Mouse (Mus musculus) heart, postnatal 36 days (tissue): ENCODE measurements around the gene Ccdc62. TPM values are rescaled to one million over a fixed set of nuclear protein-coding genes. Genes with fewer than 3 reads are reported as not detected.
A peak's percentile ranks its signal among the peaks of the same experiment; 100 is the strongest.

Source experiments
- DNase-seq, 2 experiments: peaks; one replicate each; pipeline ENCODE4 v3.0.0; 2021 to 2022
- intact Hi-C: fragments of 180-260 bp; cut with DNase I; formaldehyde crosslinking; loops from one replicate; pipeline ENCODE4 v1.15.1; 2025
- total RNA-seq, 2 experiments: library from RNA; stranded (reverse); gene quantifications; 2 replicates each; pipeline ENCODE4 v1.2.3; 2021

The Ccdc62 gene
- total RNA-seq = 1 to 10 TPM; 2.6 to 3.7 TPM

- intact Hi-C loops = no loop called here
- DNase-seq = peak; percentile 92 to 93
These were observed at the start of gene Ccdc62 for GRCm38 (mm10) chr5:123930508-123930989. Ccdc62 (plus strand) TSS chr5:123930679.

- intact Hi-C loops = no loop called here
- no peak for DNase-seq
These were observed 49.7 kb upstream of the Ccdc62 start for GRCm38 (mm10) chr5:123880778-123881177.

- intact Hi-C loops = no loop called here
- no peak for DNase-seq
These were observed 46.6 kb upstream of the Ccdc62 start for GRCm38 (mm10) chr5:123883891-123884290.

GRCm38 (mm10) chr5:123884332-123884731 is 46.1 kb upstream of the Ccdc62 start:
- intact Hi-C loops = no loop called here
- DNase-seq = no peak

- intact Hi-C loops = no loop called here
- DNase-seq = no peak
These were observed 44.1 kb upstream of the Ccdc62 start for GRCm38 (mm10) chr5:123886365-123886764.

GRCm38 (mm10) chr5:123890312-123890711 is 40.2 kb upstream of the Ccdc62 start:
- DNase-seq = no peak
- intact Hi-C loops = no loop called here

- intact Hi-C loops = no loop called here
These were observed 39.5 kb upstream of the Ccdc62 start for GRCm38 (mm10) chr5:123890987-123891386.

GRCm38 (mm10) chr5:123891669-123892068 is 38.8 kb upstream of the Ccdc62 start:
- intact Hi-C loops = no loop called here
- peak in 1 of 2 experiments; percentile 23 for DNase-seq

More at GRCm38 (mm10) chr5:123890987-123891386, 39.5 kb upstream of the Ccdc62 start:
- no peak for DNase-seq

- no peak for DNase-seq
- intact Hi-C loops = no loop called here
These were observed 37.0 kb upstream of the Ccdc62 start for GRCm38 (mm10) chr5:123893520-123893919.

- intact Hi-C loops = no loop called here
- DNase-seq = no peak
These were observed 34.1 kb upstream of the Ccdc62 start for GRCm38 (mm10) chr5:123896395-123896794.

- intact Hi-C loops = no loop called here
These were observed 33.1 kb upstream of the Ccdc62 start for GRCm38 (mm10) chr5:123897352-123897751.

GRCm38 (mm10) chr5:123904059-123904672 is 26.3 kb upstream of the Ccdc62 start:
- intact Hi-C loops = no loop called here
- no peak for DNase-seq

More at GRCm38 (mm10) chr5:123897352-123897751, 33.1 kb upstream of the Ccdc62 start:
- DNase-seq = no peak

- no peak for DNase-seq
- intact Hi-C loops = loop anchor here (5.0 kb wide), 3 partner anchors 159 to 279 kb away; partner anchors contain the start of genes Kntc1 and Rsrc2
These were observed 24.1 kb upstream of the Ccdc62 start for GRCm38 (mm10) chr5:123906146-123906975.

- intact Hi-C loops = loop anchor here (5.0 kb wide), 3 partner anchors 160 to 280 kb away; partner anchors contain the start of genes Kntc1 and Rsrc2
- DNase-seq = peak; percentile 100
These were observed 23.4 kb upstream of the Ccdc62 start, which contains the start of gene Denr for GRCm38 (mm10) chr5:123906976-123907630. Denr (plus strand) TSS chr5:123907175.

- intact Hi-C loops = loop anchor here (5.0 kb wide), 3 partner anchors 160 to 280 kb away; partner anchors contain the start of genes Kntc1 and Rsrc2
- DNase-seq = no peak
These were observed 22.9 kb upstream of the Ccdc62 start for GRCm38 (mm10) chr5:123907631-123907977.

GRCm38 (mm10) chr5:123914852-123915251 is 15.6 kb upstream of the Ccdc62 start:
- no peak for DNase-seq
- intact Hi-C loops = no loop called here

GRCm38 (mm10) chr5:123922112-123922511 is 8.4 kb upstream of the Ccdc62 start:
- intact Hi-C loops = no loop called here

GRCm38 (mm10) chr5:123927118-123927517 is 3.4 kb upstream of the Ccdc62 start, which contains the start of gene Gm43518:
Gm43518 (plus strand) TSS chr5:123927418.
- DNase-seq = no peak
- intact Hi-C loops = no loop called here

More at GRCm38 (mm10) chr5:123922112-123922511, 8.4 kb upstream of the Ccdc62 start:
- no peak for DNase-seq

- no peak for DNase-seq
- intact Hi-C loops = no loop called here
These were observed 652 bp downstream of the Ccdc62 start for GRCm38 (mm10) chr5:123931131-123931530.

- intact Hi-C loops = no loop called here
- no peak for DNase-seq
These were observed 2.4 kb downstream of the Ccdc62 start for GRCm38 (mm10) chr5:123932927-123933326.

GRCm38 (mm10) chr5:123933556-123933955 is 3.1 kb downstream of the Ccdc62 start:
- intact Hi-C loops = no loop called here
- no peak for DNase-seq
